Mouse (Mus musculus): ENCODE data around the gene Cox7a1.

Gene Cox7a1

DNA sequence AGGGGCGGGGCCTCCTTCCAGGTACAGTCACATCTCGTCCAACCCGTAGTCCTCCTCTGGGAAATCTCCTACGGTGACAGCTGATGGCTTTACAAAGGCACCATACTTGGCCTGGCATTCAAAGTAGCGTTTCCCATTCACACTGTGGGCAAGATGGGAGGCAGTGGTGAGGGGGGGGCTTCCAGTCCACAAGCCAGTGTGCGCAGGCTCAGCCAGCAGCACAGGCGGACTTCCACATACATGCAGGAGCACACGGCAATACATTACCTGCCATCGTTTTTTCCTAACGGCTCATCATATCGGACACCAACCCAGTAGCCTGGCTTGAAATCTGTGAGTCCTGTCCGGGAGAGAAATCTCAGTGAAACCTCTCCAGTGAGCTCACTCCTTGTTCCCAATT, 40.3 kb downstream of the Cox7a1 start:
- DNase-seq: no peak

DNA sequence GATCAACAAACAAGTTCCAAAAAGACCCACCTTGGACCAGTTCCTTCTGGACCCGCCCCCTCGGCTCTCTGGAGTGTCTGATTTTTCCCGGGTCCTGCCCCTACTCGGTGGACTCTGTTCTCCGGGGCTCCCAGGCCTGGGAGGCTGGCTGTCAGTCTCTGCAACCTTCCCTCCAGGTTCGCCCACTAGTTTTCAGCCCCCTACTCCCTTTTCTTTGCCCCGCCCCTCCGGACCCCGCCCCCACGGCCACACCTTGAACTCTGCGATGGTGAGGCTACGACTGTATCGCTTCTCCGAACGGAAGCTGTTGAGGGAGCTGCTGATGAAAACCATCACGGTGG, 47.4 kb downstream of the Cox7a1 start:
- no peak for DNase-seq

DNA sequence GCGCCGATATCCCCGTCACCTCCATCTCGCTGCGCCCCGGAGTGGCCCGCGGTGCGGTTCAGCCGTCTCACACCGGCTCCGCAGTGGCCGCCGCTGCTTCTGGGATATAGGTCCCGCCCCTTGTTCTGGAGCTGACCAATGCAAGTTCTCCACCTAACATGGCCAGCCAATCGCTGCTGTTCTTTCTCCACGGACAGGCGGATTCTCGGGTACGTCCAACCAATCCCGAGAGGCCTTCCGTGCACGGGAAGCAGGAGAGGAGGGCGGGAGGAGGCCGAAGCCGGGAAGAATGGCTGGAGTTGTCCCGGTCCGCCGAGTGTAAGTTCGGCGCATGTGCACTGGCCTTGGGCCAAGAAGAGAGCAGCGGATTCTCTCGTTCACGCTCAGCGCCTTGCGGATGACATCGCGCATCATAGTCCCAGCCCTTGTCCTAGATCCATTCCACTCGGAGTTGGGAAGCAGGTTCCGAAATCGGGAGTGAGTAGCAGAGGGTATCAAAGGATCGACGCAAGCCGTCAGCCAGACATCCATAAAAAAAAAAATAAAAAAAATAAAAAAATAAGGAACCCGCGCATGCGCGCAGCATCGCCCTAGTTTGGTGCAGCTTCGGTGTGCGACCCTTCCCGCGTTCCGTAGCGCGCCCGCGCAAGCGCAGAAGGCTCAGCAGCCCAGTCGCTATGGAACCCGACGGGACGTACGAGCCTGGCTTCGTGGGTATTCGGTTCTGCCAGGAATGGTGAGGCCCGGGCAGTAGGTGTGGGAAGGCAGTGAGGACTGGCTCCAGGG, 47.9 kb downstream of the Cox7a1 start, which contains the start of the genes Polr2i and Tbcb:
TSS of gene Polr2i (plus strand) at position 280 of the 786 bp plus-strand sequence.
TSS of gene Tbcb (minus strand) at position 604 of the 786 bp plus-strand sequence.
- peak; percentile 97 for DNase-seq

DNA sequence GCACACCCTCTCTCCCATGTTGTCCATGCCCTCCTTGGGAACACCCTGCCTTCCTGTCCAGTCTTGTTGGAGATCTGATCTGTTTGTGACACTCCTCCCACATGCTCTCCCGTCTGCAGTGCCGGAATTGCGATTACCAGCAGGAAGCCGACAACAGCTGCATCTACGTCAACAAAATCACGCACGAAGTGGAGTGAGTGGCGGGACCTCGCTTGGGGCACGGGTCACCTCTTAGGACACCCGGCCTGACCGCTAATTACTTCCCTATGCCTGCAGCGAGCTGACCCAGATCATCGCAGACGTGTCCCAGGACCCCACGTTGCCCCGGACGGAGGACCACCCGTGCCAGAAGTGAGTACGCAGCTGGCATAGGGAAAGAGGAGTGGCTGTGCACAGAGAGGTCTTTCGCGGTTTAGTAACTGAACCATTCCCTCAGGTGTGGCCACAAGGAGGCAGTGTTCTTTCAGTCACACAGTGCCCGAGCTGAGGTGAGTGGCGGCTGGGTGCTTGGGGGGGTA, 48.7 kb downstream of the Cox7a1 start:
- peak; percentile 73 for DNase-seq

DNA sequence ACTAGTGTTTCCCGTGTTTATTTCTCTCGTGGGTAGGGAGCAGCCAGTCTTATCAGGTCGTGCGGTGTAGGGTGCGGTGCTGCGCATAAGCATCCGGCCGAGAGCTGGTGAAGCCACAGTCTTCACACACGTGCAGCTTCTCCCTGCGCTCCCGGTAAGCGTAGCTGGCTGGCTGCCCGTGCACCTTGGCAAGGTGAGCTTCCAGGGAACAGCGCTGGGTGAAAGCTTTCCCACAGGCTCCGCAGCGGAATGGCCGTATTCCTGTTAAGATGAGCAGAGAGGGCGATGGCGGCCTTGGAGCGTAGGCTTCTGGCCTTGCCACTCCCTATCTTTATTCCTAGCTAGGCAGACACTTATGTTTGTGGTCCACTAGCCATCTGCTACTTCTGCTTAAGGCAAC, 49.4 kb downstream of the Cox7a1 start:
- no peak for DNase-seq

DNA sequence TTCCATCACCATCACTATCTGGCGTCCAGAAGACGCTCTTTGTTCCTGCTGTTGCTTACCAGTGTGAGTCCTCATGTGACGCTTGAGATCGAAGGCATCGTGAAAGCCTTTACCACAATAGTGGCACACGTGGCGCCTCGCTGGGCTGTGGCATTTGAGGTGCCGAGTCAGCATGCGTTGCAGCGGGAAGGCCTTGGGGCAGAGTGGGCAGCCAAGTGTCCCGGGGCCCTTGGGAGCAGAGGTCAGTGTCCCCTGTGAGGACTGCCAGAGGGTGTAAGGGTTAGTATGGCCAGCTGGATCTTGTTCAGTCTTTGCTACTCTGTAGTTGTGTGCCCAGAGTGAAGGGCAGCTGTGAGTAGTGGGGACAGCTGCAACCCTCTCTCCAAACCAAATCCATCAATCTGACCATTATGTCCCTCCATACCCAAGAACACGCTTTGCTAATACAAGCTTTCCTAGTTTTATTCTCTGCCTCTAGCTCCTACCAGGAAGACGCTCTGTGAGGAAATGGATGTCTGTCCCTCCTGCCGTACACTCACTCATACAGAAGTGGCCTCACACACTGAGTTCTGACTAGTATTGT, 50.4 kb downstream of the Cox7a1 start:
- no peak for DNase-seq

DNA sequence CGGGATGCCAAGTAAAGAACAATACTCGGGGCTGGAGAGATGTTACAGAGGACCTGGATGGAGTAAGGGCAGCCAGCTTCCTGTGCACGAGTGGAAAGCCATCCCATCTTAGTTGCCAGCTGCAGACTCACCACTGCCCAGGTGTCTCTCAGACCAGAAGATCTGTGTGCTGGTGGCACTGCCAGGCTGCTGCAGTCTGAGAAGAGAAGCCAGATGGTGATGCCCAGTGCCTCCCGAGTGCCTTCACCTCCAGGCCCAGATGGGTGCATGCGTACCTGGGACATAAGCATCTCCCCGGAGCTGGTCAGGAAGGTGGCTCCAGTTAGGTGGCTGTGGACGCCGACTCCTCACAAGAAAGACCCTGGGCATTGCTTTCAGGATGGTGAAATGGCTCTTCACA, 51.1 kb downstream of the Cox7a1 start:
- DNase-seq: no peak

DNA sequence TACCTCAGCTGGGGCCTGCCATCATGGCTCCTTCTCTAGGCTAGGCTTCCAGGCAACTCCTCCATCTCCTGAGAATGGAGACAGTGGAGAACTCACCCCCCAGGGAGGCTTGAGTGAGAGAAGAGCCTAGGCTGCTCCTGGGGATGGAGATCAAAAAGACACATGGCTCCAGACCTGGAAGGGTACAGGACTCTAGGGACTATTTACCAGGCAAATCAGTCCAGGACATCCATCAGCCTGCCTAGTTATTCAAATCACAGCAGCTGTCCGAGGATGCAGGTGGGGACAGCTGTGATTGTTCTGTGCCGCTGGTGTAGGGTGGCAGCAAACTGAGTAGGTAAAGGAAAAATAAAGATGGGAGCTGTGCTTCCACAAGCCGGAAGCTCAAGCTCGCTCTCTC, 51.7 kb downstream of the Cox7a1 start, which contains the start of gene Ovol3:
TSS of gene Ovol3 (minus strand) at position 101 of the 400 bp plus-strand sequence.
- no peak for DNase-seq
